Mouse (Mus musculus) forebrain, embryonic 13.5 days (tissue): ENCODE measurements around the gene Dhdh. TPM values are rescaled to one million over a fixed set of nuclear protein-coding genes. Genes with fewer than 3 reads are reported as not detected.

Experiments used
- ATAC-seq: fragments of 200-750 bp; cut with Nextera tagmentation; 2 replicates; pipeline ENCODE4 v1.8.0; 2017
- H3K27ac ChIP-seq: fragments of 300-500 bp; sonication (generic); 2 replicates; pipeline ENCODE4 v1.5.1; 2015; ENCODE audit warnings: inconsistent platforms, mild to moderate bottlenecking, moderate library complexity
- H3K27me3 ChIP-seq: fragments of 300-500 bp; sonication (generic); 2 replicates; pipeline ENCODE4 v1.6.1; 2015; ENCODE audit warnings: mild to moderate bottlenecking, inconsistent platforms
- H3K36me3 ChIP-seq: fragments of 300-500 bp; sonication (generic); 2 replicates; pipeline ENCODE4 v1.6.1; 2015; ENCODE audit warnings: mild to moderate bottlenecking, inconsistent platforms; ENCODE audit not compliant: poor library complexity, severe bottlenecking
- H3K4me1 ChIP-seq: fragments of 300-500 bp; sonication (generic); 2 replicates; pipeline ENCODE4 v1.6.1; 2015; ENCODE audit warnings: inconsistent platforms
- H3K4me2 ChIP-seq: fragments of 300-500 bp; sonication (generic); 2 replicates; pipeline ENCODE4 v1.6.1; 2015; ENCODE audit warnings: inconsistent platforms, mild to moderate bottlenecking, moderate library complexity
- H3K4me3 ChIP-seq: fragments of 300-500 bp; sonication (generic); 2 replicates; pipeline ENCODE4 v1.5.1; 2015; ENCODE audit warnings: mild to moderate bottlenecking, inconsistent platforms
- H3K9ac ChIP-seq: fragments of 300-500 bp; sonication (generic); 2 replicates; pipeline ENCODE4 v1.6.1; 2015; ENCODE audit warnings: mild to moderate bottlenecking, inconsistent platforms
- H3K9me3 ChIP-seq: fragments of 300-500 bp; sonication (generic); replicated peaks from 2 replicates; pipeline ENCODE4 v1.6.1; 2016; ENCODE audit warnings: inconsistent platforms
- WGBS: fragments of 180-500 bp; shearing (Covaris S2); methylation state at CpG from one replicate; pipeline ENCODE4 v1.1.7; 2015; 5-methylcytosine and 5-hydroxymethylcytosine counted together
- microRNA-seq: library from miRNA; unstranded; fragments of <30 nt; microRNA quantifications from one replicate; pipeline ENCODE4, GENCODE M21; 2016
- polyA plus RNA-seq: library from polyadenylated mRNA; unstranded; fragments of >200 nt; fragmentation: Nextera tagmentation; extraction: Ambion mirVana; gene quantifications from 2 replicates; pipeline ENCODE4 v1.2.1, GENCODE M21; 2015

Gene Dhdh
- polyA plus RNA-seq, 1 experiment from 2014 or later = 3.1 TPM

- Histone ChIP-seq H3K27ac (no peak overlapping the region), H3K9ac (peak overlapping the region; percentile 22; the same call in 1 of the 2 replicates), H3K27me3 (no peaks in the 10 kb centered on the region), H3K4me2 (no peak overlapping the region), H3K9me3 (no peaks in the 10 kb centered on the region), H3K4me1 (peaks cover 45% of the 10 kb centered on the region), H3K36me3 (peaks cover 19% of the 10 kb centered on the region; the same call in 1 of the 2 replicates), H3K4me3 (no peak overlapping the region)
- no peak for ATAC-seq
- WGBS = 33% methylated on average over 6 of the region's 6 CpGs
Observed at GRCm38 (mm10) chr7:45437046-45437445, 51.6 kb downstream of the Dhdh start.

GRCm38 (mm10) chr7:45436444-45436843 is 52.2 kb downstream of the Dhdh start:
- Histone ChIP-seq H3K4me3 (no peak overlapping the region), H3K4me2 (no peak overlapping the region), H3K36me3 (peaks cover 22% of the 10 kb centered on the region; the same call in 1 of the 2 replicates), H3K27ac (no peak overlapping the region), H3K27me3 (no peaks in the 10 kb centered on the region), H3K4me1 (peaks cover 45% of the 10 kb centered on the region), H3K9ac (peak overlapping the region; percentile 84; the same call in 1 of the 2 replicates), H3K9me3 (no peaks in the 10 kb centered on the region)
- WGBS = 93% methylated on average over 5 of the region's 5 CpGs
- no peak for ATAC-seq

- Histone ChIP-seq H3K4me3 (peak overlapping the region; percentile 89), H3K27ac (no peak overlapping the region; the same call in 1 of the 2 replicates), H3K4me1 (peaks cover 45% of the 10 kb centered on the region), H3K9ac (peak overlapping the region; percentile 84), H3K27me3 (no peaks in the 10 kb centered on the region), H3K9me3 (no peaks in the 10 kb centered on the region), H3K36me3 (peaks cover 32% of the 10 kb centered on the region), H3K4me2 (peak overlapping the region; percentile 100)
- 5% methylated on average over 16 of the region's 16 CpGs for WGBS
- no peak for ATAC-seq
Observed at GRCm38 (mm10) chr7:45435038-45435437, 53.6 kb downstream of the Dhdh start.

GRCm38 (mm10) chr7:45434203-45435015 is 54.2 kb downstream of the Dhdh start, which contains the start of gene Gys1:
Gys1 (plus strand) TSS chr7:45434844.
- Histone ChIP-seq H3K4me2 (peak within 1 kb of the TSS; percentile 100), H3K9me3 (no peaks in the 10 kb centered on the region), H3K4me1 (peaks cover 45% of the 10 kb centered on the region), H3K9ac (peak within 1 kb of the TSS; percentile 92), H3K27ac (peak within 1 kb of the TSS; percentile 88), H3K36me3 (peaks cover 32% of the 10 kb centered on the region), H3K27me3 (no peaks in the 10 kb centered on the region), H3K4me3 (peak within 1 kb of the TSS; percentile 89)
- ATAC-seq = peak; percentile 98
- WGBS = under 1% methylated on average over 44 of the region's 45 CpGs

- Histone ChIP-seq H3K4me2 (peak overlapping the region; percentile 100), H3K9me3 (no peaks in the 10 kb centered on the region), H3K4me1 (peaks cover 45% of the 10 kb centered on the region), H3K27ac (peak overlapping the region; percentile 88), H3K36me3 (peaks cover 37% of the 10 kb centered on the region), H3K9ac (peak overlapping the region; percentile 92), H3K4me3 (peak overlapping the region; percentile 89), H3K27me3 (no peaks in the 10 kb centered on the region)
- peak; percentile 1; the same call in 1 of the 2 replicates for ATAC-seq
- 2% methylated on average over 7 of the region's 7 CpGs for WGBS
Observed at GRCm38 (mm10) chr7:45433835-45434202, 54.8 kb downstream of the Dhdh start.

GRCm38 (mm10) chr7:45426556-45426955 is 62.0 kb downstream of the Dhdh start:
- H3K27me3 ChIP-seq = no peaks in the 10 kb centered on the region
- H3K36me3 ChIP-seq = peaks cover 98% of the 10 kb centered on the region
- H3K4me2 ChIP-seq = no peak overlapping the region
- no peak overlapping the region for H3K9ac ChIP-seq
- WGBS = 89% methylated on average over 8 of the region's 8 CpGs
- H3K9me3 ChIP-seq = no peaks in the 10 kb centered on the region
- ATAC-seq = no peak
- H3K4me3 ChIP-seq = no peak overlapping the region
- H3K4me1 ChIP-seq = no peaks in the 10 kb centered on the region
- no peak overlapping the region for H3K27ac ChIP-seq

- no peak overlapping the region for H3K4me2 ChIP-seq
- H3K9ac ChIP-seq = no peak overlapping the region
- H3K27me3 ChIP-seq = peaks cover 50% of the 10 kb centered on the region
- no peak overlapping the region for H3K27ac ChIP-seq
- no peak overlapping the region for H3K4me3 ChIP-seq
- no peaks in the 10 kb centered on the region for H3K9me3 ChIP-seq
- no peaks in the 10 kb centered on the region for H3K4me1 ChIP-seq
- WGBS = 94% methylated on average over 14 of the region's 14 CpGs
- H3K36me3 ChIP-seq = peaks cover 61% of the 10 kb centered on the region
- no peak for ATAC-seq
Observed at GRCm38 (mm10) chr7:45421194-45421593, 67.4 kb downstream of the Dhdh start.

Small RNA genes lying within 50 kb of the gene (microRNA-seq; reads per million reads assigned to microRNA genes)
- gene Gm22133 = 0.80 reads per million

Other genes with a start within 250 kb of the Dhdh start
- gene Cd37, start 249.7 kb downstream of the Dhdh start, polyA plus RNA-seq = 0.96 and 1.3 TPM in 2 replicates
- gene Slc6a16, start 247.7 kb downstream of the Dhdh start, polyA plus RNA-seq = 0.11 and 0.23 TPM in 2 replicates
- not detected in 2 replicates for gene Slc6a21, start 211.3 kb downstream of the Dhdh start, polyA plus RNA-seq
- 5.0 and 6.4 TPM in 2 replicates for gene Trpm4, start 155.0 kb downstream of the Dhdh start, polyA plus RNA-seq
- gene Hrc, start 153.5 kb downstream of the Dhdh start, polyA plus RNA-seq = 0.06 TPM in 1 of 2 replicates, not detected in the other
- gene Ppfia3, start 121.8 kb downstream of the Dhdh start, polyA plus RNA-seq = 12.0 and 12.7 TPM in 2 replicates
- 2.9 and 4.5 TPM in 2 replicates for gene Lin7b, start 118.2 kb downstream of the Dhdh start, polyA plus RNA-seq
- 250 and 254 TPM in 2 replicates for gene Snrnp70, start 93.1 kb downstream of the Dhdh start, polyA plus RNA-seq
- gene Kcna7, start 83.2 kb downstream of the Dhdh start, polyA plus RNA-seq = not detected in 2 replicates
- not detected in 2 replicates for gene Ntf5, start 75.1 kb downstream of the Dhdh start, polyA plus RNA-seq
- 0.44 and 1.1 TPM in 2 replicates for gene Lhb, start 68.0 kb downstream of the Dhdh start, polyA plus RNA-seq
- 20.9 and 23.0 TPM in 2 replicates for gene Gys1, start 54.0 kb downstream of the Dhdh start, polyA plus RNA-seq
- gene Ruvbl2, start 50.7 kb downstream of the Dhdh start, polyA plus RNA-seq = 153 and 173 TPM in 2 replicates
- 6,730 and 6,791 TPM in 2 replicates for gene Ftl1, start 28.9 kb downstream of the Dhdh start, polyA plus RNA-seq
- gene Bax, start 21.9 kb downstream of the Dhdh start, polyA plus RNA-seq = 243 and 272 TPM in 2 replicates
- 0.11 and 0.22 TPM in 2 replicates for gene Tulp2, start 6.9 kb downstream of the Dhdh start, polyA plus RNA-seq
- gene Gm45808, start 2.0 kb downstream of the Dhdh start, polyA plus RNA-seq = 0.26 TPM in 1 of 2 replicates, not detected in the other
- gene Nucb1, start 21.6 kb upstream of the Dhdh start, polyA plus RNA-seq = 73.2 and 85.4 TPM in 2 replicates
- 13.5 and 15.3 TPM in 2 replicates for gene Ppp1r15a, start 37.5 kb upstream of the Dhdh start, polyA plus RNA-seq
- 0.28 and 0.50 TPM in 2 replicates for gene Plekha4, start 37.5 kb upstream of the Dhdh start, polyA plus RNA-seq
- gene Hsd17b14, start 66.1 kb upstream of the Dhdh start, polyA plus RNA-seq = 0.14 TPM in 1 of 2 replicates, not detected in the other
- gene Bcat2, start 81.3 kb upstream of the Dhdh start, polyA plus RNA-seq = 18.9 and 23.7 TPM in 2 replicates
- gene Fgf21, start 126.7 kb upstream of the Dhdh start, polyA plus RNA-seq = 0.19 TPM in 1 of 2 replicates, not detected in the other
- not detected in 2 replicates for gene Fut1, start 128.5 kb upstream of the Dhdh start, polyA plus RNA-seq
- 0.10 TPM in 1 of 2 replicates, not detected in the other for gene Izumo1, start 133.0 kb upstream of the Dhdh start, polyA plus RNA-seq
- 5.7 TPM in 2 replicates for gene Rasip1, start 138.7 kb upstream of the Dhdh start, polyA plus RNA-seq
- 1.8 and 3.8 TPM in 2 replicates for gene Mamstr, start 151.2 kb upstream of the Dhdh start, polyA plus RNA-seq
- 0.25 TPM in 1 of 2 replicates, not detected in the other for gene Fut2, start 177.6 kb upstream of the Dhdh start, polyA plus RNA-seq
- 0.15 TPM in 1 of 2 replicates, not detected in the other for gene Ntn5, start 195.2 kb upstream of the Dhdh start, polyA plus RNA-seq
- 0.16 and 0.17 TPM in 2 replicates for gene Sec1, start 205.6 kb upstream of the Dhdh start, polyA plus RNA-seq
- 14.9 and 19.8 TPM in 2 replicates for gene Car11, start 211.0 kb upstream of the Dhdh start, polyA plus RNA-seq
- 2.5 and 3.0 TPM in 2 replicates for gene Dbp, start 216.3 kb upstream of the Dhdh start, polyA plus RNA-seq
- gene Rpl18, start 226.7 kb upstream of the Dhdh start, polyA plus RNA-seq = 808 and 823 TPM in 2 replicates
- gene Sphk2, start 229.2 kb upstream of the Dhdh start, polyA plus RNA-seq = 25.3 and 29.7 TPM in 2 replicates
- 1.3 TPM in 2 replicates for gene Fam83e, start 232.4 kb upstream of the Dhdh start, polyA plus RNA-seq
- gene Spaca4, start 237.0 kb upstream of the Dhdh start, polyA plus RNA-seq = not detected in 2 replicates